Mouse (Mus musculus): Measurements from ENCODE around the gene Naa20. TPM values are rescaled to one million over a fixed set of nuclear protein-coding genes. Genes with fewer than 3 reads are reported as not detected.

Gene Naa20
- polyA plus RNA-seq (2017; shearing (Covaris generic)) = 100 to 1,000 TPM; 124 to 131 TPM

DNA sequence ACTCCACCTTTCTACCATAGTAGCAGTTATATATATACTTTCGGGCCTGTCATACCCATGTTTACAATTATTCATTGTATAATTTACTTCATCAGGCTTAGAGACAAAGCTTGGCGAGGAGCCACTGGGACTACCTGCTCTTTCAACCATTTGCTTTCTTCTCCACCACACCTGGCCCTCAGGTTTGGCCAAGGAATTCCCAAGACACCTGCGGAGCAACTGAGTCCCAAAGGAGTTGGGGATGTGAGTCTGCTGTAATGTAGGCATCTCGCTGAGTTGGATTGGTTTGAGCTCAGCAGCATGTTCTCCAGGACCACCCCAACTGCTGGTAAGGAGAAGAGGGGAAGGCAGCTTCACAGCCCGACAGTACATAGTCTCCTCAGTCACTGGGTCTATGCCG, at the start of gene Naa20:
Gene Naa20, plus strand, starts transcription at position 239 of the 400 bp plus-strand sequence.
- ATAC-seq = no peak

DNA sequence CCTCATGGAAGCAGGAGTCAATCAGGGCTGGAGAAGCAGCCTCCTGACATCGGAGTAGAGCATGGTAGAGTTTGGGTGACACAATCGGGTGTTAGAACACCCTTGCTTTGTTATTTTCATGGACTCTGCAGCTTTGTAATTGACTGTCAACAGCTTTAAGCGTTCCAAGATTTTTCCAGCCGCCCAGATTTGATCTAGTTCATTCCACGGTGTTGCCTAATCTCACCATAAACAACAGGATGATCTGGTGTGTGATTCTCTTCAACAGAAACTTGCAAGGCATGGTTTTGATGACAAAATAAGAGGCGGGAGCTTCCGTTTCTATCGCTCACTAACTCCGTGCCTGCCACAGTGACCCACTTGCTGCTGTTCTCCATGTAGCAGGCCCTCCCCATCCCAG, 46.1 kb upstream of the Naa20 start:
- ATAC-seq = no peak

GRCm38 (mm10) chr2:145857864-145858263, 44.0 kb upstream of the Naa20 start:
- no peak for ATAC-seq

GRCm38 (mm10) chr2:145859442-145859931, 42.4 kb upstream of the Naa20 start:
- no peak for ATAC-seq

GRCm38 (mm10) chr2:145859932-145860801, 41.7 kb upstream of the Naa20 start:
- ATAC-seq = no peak

DNA sequence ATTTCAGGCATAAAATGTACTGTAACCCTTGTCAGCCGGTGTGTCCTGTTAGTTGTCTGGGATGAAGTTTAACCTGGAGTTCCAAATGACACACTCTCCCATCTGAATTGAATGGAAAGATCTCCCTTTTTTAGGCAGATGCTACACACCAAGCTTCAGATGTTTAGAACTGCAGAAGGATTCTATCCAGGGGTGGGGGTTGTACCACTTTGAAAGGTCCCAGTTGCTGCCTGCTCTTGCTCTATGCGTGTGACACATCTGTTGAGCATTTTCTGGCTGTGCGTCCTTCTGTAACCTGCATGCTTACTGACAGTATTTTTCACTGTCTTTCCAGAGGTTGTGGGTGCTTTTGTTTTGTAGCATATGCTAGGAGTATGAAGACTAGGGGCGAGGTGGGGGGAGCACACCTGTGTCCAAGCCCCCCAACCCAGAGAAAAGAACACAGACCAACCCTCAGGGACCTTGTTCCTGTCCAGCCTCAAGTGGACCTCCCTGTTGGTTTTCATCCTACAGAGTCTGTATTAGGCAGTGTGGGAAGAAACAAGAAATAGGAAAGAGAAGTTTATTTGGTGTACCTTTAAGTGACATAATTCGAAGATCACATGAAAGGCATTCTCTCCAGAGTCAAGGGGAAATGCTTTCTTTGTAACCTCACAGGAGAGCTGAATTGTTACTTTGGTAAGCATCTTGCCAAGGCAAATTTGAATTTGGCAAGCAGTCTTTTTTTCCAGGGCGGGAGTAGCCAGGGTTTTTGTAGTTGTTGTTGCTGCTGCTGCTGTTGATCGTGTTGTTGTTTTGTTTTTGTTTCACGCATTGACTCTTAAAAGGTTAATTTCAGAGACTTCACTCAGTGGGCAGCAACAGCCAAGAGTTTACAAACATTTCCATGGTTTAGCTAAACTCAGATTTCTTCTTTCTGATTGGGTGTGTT, 40.4 kb upstream of the Naa20 start:
- no peak for ATAC-seq

GRCm38 (mm10) chr2:145862206-145862817, 39.6 kb upstream of the Naa20 start:
- ATAC-seq = no peak

- ATAC-seq = no peak
These were observed 36.6 kb upstream of the Naa20 start for GRCm38 (mm10) chr2:145865344-145865743.

GRCm38 (mm10) chr2:145866238-145866637, 35.7 kb upstream of the Naa20 start:
- ATAC-seq = no peak

- no peak for ATAC-seq
These were observed 35.0 kb upstream of the Naa20 start for GRCm38 (mm10) chr2:145866695-145867449.

GRCm38 (mm10) chr2:145871308-145871707, 30.6 kb upstream of the Naa20 start:
- ATAC-seq = no peak

GRCm38 (mm10) chr2:145872099-145872498, 29.8 kb upstream of the Naa20 start:
- no peak for ATAC-seq

DNA sequence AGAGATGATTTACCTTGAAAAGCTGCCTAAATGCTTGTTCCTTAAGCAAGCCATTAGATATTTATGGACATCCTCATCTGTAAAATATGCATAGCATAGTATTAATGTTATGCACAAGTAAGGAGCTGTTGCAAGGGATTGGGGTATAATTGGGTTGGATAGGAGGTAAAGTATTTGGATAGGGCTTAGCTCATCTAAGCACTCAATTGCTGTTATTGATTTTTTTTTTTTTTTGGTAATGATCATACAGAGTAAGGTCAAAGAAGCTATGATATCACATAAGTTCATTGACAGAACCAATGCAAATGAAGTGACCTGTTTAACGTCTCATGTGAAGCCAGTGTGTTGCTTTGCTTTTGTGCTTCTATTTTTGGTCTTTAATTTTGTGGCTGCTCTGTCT, 27.9 kb upstream of the Naa20 start:
- no peak for ATAC-seq

- no peak for ATAC-seq
These were observed 26.9 kb upstream of the Naa20 start for GRCm38 (mm10) chr2:145874879-145875482.

DNA sequence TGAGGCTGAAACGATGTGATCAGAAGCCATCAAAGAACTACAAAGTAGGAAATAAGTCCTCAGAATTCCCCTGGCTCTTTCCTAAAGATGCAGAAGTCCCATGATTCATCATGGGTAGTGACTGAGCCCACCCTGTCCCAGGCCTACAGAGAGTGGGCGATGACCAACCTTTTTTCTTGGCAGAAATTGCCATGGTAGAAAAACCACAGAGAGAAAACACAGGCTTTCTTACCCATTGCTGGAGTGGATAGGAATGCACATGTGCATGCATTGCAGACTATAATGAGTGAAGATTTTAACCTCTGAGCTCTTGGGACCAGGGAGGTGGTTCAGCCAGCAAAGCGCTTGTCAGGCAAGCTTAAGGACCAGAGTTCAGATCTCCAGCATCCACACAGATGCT, 24.7 kb upstream of the Naa20 start:
- no peak for ATAC-seq

GRCm38 (mm10) chr2:145880887-145881747, 20.8 kb upstream of the Naa20 start:
- no peak for ATAC-seq

- ATAC-seq = no peak
These were observed 20.0 kb upstream of the Naa20 start for GRCm38 (mm10) chr2:145881932-145882331.

- ATAC-seq = no peak
These were observed 19.5 kb upstream of the Naa20 start for GRCm38 (mm10) chr2:145882398-145882797.

- no peak for ATAC-seq
These were observed 17.6 kb upstream of the Naa20 start for GRCm38 (mm10) chr2:145884036-145884912.
